Mouse (Mus musculus) v-Abl transformed pro-B cells (cell line): ENCODE measurements around the gene Tpm4.

Experiments used
- in situ Hi-C, 2 experiments: fragments of 400-800 bp; cut with MboI; formaldehyde crosslinking; loops; one replicate each; pipeline ENCODE4 v1.15.1; 2025; ENCODE audit not compliant: unreplicated experiment in 2 of 2

The Tpm4 gene

GRCm38 (mm10) chr8:72136302-72136978, 1.7 kb downstream of the Tpm4 start:
- in situ Hi-C loops = loop anchor here (10.0 kb wide), 1 partner anchor 92 kb away; the partner anchor contains the start of gene Olfr372 (in 2 of the 2)

- in situ Hi-C loops = loop anchor here (10.0 kb wide), 1 partner anchor 93 kb away; the partner anchor contains the start of gene Olfr372 (in 2 of the 2)
These were observed 2.7 kb downstream of the Tpm4 start for GRCm38 (mm10) chr8:72137431-72137830.

GRCm38 (mm10) chr8:72138456-72138855, 3.7 kb downstream of the Tpm4 start:
- in situ Hi-C loops = loop anchor here (10.0 kb wide), 1 partner anchor 94 kb away; the partner anchor contains the start of gene Olfr372 (in 2 of the 2)

- in situ Hi-C loops = no loop called here
These were observed 8.6 kb downstream of the Tpm4 start for GRCm38 (mm10) chr8:72143256-72143824.

GRCm38 (mm10) chr8:72144345-72144975, 9.7 kb downstream of the Tpm4 start:
- in situ Hi-C loops = no loop called here

- in situ Hi-C loops = no loop called here
These were observed 10.7 kb downstream of the Tpm4 start for GRCm38 (mm10) chr8:72145511-72145910.

- in situ Hi-C loops = no loop called here
These were observed 11.3 kb downstream of the Tpm4 start for GRCm38 (mm10) chr8:72146056-72146455.

GRCm38 (mm10) chr8:72146556-72146955, 11.8 kb downstream of the Tpm4 start:
- in situ Hi-C loops = no loop called here

- in situ Hi-C loops = no loop called here
These were observed 12.5 kb downstream of the Tpm4 start for GRCm38 (mm10) chr8:72147266-72147665.

GRCm38 (mm10) chr8:72149056-72149455, 14.3 kb downstream of the Tpm4 start:
- in situ Hi-C loops = no loop called here

GRCm38 (mm10) chr8:72151418-72152078, 16.8 kb downstream of the Tpm4 start:
- in situ Hi-C loops = no loop called here

- in situ Hi-C loops = no loop called here
These were observed 18.6 kb downstream of the Tpm4 start for GRCm38 (mm10) chr8:72153382-72153781.

- in situ Hi-C loops = no loop called here
These were observed 23.3 kb downstream of the Tpm4 start for GRCm38 (mm10) chr8:72158096-72158495.

- in situ Hi-C loops = no loop called here
These were observed 24.0 kb downstream of the Tpm4 start for GRCm38 (mm10) chr8:72158726-72159125.

- in situ Hi-C loops = no loop called here
These were observed 25.2 kb downstream of the Tpm4 start for GRCm38 (mm10) chr8:72160007-72160406.

- in situ Hi-C loops = no loop called here
These were observed 26.2 kb downstream of the Tpm4 start, which contains the start of gene Rab8a for GRCm38 (mm10) chr8:72160707-72161697. Rab8a (plus strand) TSS chr8:72161200.

GRCm38 (mm10) chr8:72162821-72163220, 28.0 kb downstream of the Tpm4 start:
- in situ Hi-C loops = no loop called here

- in situ Hi-C loops = no loop called here
These were observed 34.4 kb downstream of the Tpm4 start for GRCm38 (mm10) chr8:72169098-72169668.

GRCm38 (mm10) chr8:72169681-72170249, 35.0 kb downstream of the Tpm4 start:
- in situ Hi-C loops = no loop called here
